Mouse (Mus musculus): Measurements from ENCODE around the gene Hk2. TPM values are rescaled to one million over a fixed set of nuclear protein-coding genes. Genes with fewer than 3 reads are reported as not detected.

Gene Hk2
- polyA plus RNA-seq, 1 experiment from 2014 or later = 23.2 TPM

- Histone ChIP-seq H3K27ac (no peak overlapping the region), H3K36me3 (ENCODE audit: inconsistent target) (no peaks in the 10 kb centered on the region), H3K4me3 (ENCODE audit: inconsistent target) (no peak overlapping the region), H3K79me2 (ENCODE audit: inconsistent target) (no peaks in the 10 kb centered on the region)
- WGBS (ENCODE audit: missing documents) = 20% methylated on average over 4 of the region's 4 CpGs
These were observed 6.1 kb upstream of the Hk2 start for GRCm38 (mm10) chr6:82780369-82780768.

DNA sequence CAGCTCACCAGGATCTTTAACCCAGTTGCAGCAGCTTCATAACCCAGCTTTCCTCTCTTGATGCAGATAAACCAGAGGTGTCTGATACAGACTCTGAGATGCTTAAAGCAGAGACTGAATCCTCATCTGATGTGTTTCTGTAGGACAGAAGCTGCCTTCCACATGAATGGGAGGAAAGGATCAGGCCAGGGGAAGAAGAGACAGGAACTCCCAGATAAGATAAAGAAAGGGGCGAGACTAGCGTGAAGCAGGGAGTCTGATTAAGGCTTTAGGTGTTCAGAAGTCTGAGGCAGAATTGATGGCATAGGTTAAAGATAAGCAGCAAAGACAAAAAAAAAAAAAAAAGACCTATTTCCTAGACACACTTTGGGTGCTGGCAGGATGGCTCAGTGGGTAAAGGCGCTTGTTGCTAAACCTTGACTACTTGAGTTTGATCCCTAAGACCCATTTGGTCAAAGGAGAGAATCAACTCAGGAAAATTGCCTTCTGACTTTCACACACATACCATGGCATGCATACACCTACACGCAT is 2.9 kb upstream of the Hk2 start:
- H3K4me3 ChIP-seq (ENCODE audit: inconsistent target) = no peak overlapping the region
- H3K27ac ChIP-seq = no peak overlapping the region
- peaks cover 8% of the 10 kb centered on the region for H3K79me2 ChIP-seq (ENCODE audit: inconsistent target)
- WGBS (ENCODE audit: missing documents) = 96% methylated on average over 4 of the region's 4 CpGs
- H3K36me3 ChIP-seq (ENCODE audit: inconsistent target) = no peaks in the 10 kb centered on the region

DNA sequence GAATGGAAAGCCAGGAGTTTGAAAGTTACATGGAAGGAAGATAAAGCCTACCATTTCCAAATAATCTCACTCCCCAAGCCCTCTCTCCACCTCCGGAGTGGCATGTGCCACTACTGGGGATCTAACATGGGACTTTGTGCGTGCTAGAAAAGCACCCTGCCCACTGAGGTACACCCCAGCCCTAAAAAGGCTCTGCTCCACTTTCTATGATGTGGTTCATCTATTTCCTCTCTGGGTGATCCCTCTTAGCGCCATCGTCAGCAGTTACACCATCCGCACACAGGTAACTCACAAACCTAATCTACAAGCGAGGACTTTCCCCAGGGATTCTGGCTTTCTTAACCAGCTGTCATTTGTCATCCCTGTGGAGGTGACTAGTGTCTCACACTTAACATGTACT is 1.1 kb upstream of the Hk2 start:
- WGBS (ENCODE audit: missing documents) = 85% methylated on average over 6 of the region's 6 CpGs
- Histone ChIP-seq H3K79me2 (ENCODE audit: inconsistent target) (peaks cover 26% of the 10 kb centered on the region), H3K4me3 (ENCODE audit: inconsistent target) (no peak overlapping the region), H3K36me3 (ENCODE audit: inconsistent target) (no peaks in the 10 kb centered on the region), H3K27ac (peak overlapping the region; percentile 65; the same call in 1 of the 2 replicates)

GRCm38 (mm10) chr6:82773261-82774131 is 758 bp downstream of the Hk2 start:
- H3K27ac ChIP-seq = peak overlapping the region; percentile 86
- under 1% methylated on average over 65 of the region's 68 CpGs for WGBS (ENCODE audit: missing documents)

DNA sequence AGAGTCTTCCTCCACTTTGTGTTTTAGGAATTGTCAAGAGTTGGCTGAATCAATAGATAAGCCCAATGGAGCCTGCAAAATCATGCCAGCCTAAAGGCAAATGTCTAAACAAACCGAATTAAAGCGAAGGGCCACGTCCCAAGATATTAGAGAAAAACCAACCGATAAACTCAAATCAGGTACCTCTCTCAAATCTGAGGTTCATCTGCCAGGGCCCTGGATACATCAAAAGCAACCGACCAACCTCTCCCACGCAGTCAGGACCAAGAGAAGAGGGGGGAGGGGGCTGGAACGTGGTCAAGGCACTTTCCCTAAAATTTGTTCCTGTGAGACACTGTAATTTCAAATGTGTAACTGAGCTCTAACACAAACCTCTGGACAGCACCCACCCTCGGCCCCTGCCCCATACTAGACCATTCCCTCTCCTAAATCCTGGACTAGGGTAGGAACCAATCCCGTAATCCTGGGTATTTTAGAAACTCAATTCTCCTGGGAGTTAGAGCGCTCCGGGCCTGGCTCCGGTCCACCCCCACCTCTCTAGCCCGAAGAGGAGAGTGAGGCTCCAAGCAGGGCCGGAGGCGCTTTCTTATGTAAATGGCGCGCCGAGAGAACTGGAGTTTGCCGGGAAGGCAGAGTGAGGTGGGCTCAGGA is 1.7 kb downstream of the Hk2 start:
- 5% methylated on average over 19 of the region's 19 CpGs for WGBS (ENCODE audit: missing documents)
- no peaks in the 10 kb centered on the region for H3K36me3 ChIP-seq (ENCODE audit: inconsistent target)
- H3K27ac ChIP-seq = peak overlapping the region; percentile 86
- H3K79me2 ChIP-seq (ENCODE audit: inconsistent target) = peaks cover 54% of the 10 kb centered on the region
- H3K4me3 ChIP-seq (ENCODE audit: inconsistent target) = peak overlapping the region; percentile 95

More at GRCm38 (mm10) chr6:82773261-82774131, 758 bp downstream of the Hk2 start:
- Histone ChIP-seq H3K4me3 (ENCODE audit: inconsistent target) (peak overlapping the region; percentile 95), H3K36me3 (ENCODE audit: inconsistent target) (no peaks in the 10 kb centered on the region), H3K79me2 (ENCODE audit: inconsistent target) (peaks cover 45% of the 10 kb centered on the region)

DNA sequence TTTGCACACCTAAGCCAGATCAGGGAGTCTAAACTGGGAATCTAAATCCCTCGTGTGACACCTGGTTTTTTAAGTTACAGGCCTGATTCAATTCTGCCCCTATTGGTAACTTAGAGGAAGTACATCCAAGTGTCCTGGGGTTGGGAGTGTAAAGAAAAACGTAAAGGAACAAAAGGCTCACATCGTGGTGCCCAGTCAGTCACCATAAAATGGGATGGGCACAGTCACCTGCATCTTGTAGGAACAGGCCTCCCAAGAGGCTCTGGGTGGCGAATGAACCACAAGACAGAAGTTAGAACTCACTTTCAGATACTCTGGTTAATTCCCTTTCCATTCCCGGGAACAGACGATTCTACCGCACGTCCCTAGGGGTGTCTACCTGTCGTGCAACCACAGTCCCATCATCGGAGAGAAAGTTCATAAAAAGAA is 2.3 kb downstream of the Hk2 start:
- 9% methylated on average over 10 of the region's 10 CpGs for WGBS (ENCODE audit: missing documents)
- Histone ChIP-seq H3K79me2 (ENCODE audit: inconsistent target) (peaks cover 60% of the 10 kb centered on the region), H3K36me3 (ENCODE audit: inconsistent target) (no peaks in the 10 kb centered on the region), H3K4me3 (ENCODE audit: inconsistent target) (peak overlapping the region; percentile 95), H3K27ac (peak overlapping the region; percentile 86; the same call in 1 of the 2 replicates)

- H3K4me3 ChIP-seq (ENCODE audit: inconsistent target) = no peak overlapping the region
These were observed 3.2 kb downstream of the Hk2 start for GRCm38 (mm10) chr6:82771059-82771458.

DNA sequence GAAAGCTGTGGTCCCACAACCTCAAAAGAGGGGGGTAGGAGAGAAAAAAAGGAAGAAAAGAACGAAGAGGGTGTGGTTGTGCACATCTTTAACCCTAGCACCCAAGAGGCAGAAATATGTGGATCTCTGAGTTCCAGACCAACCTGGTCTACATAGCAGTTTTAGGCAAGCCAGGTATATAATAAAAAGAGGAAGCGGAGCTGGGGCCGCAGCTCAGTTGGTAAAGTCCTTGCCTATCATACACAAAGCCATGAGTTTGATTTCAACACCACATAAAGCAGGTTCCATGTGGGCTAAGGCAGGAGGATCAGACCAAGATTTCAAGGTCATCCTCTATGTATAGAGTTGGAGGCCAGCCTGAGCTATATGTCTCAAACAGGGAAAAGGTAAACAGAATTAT is 4.0 kb downstream of the Hk2 start:
- WGBS (ENCODE audit: missing documents) = 15% methylated on average over 3 of the region's 3 CpGs
- no peak overlapping the region for H3K27ac ChIP-seq
- no peaks in the 10 kb centered on the region for H3K36me3 ChIP-seq (ENCODE audit: inconsistent target)
- H3K4me3 ChIP-seq (ENCODE audit: inconsistent target) = no peak overlapping the region
- H3K79me2 ChIP-seq (ENCODE audit: inconsistent target) = peaks cover 77% of the 10 kb centered on the region

More at GRCm38 (mm10) chr6:82771059-82771458, 3.2 kb downstream of the Hk2 start:
- Histone ChIP-seq H3K79me2 (ENCODE audit: inconsistent target) (peaks cover 69% of the 10 kb centered on the region), H3K36me3 (ENCODE audit: inconsistent target) (no peaks in the 10 kb centered on the region), H3K27ac (no peak overlapping the region)
- WGBS (ENCODE audit: missing documents) = 79% methylated on average over 9 of the region's 9 CpGs

DNA sequence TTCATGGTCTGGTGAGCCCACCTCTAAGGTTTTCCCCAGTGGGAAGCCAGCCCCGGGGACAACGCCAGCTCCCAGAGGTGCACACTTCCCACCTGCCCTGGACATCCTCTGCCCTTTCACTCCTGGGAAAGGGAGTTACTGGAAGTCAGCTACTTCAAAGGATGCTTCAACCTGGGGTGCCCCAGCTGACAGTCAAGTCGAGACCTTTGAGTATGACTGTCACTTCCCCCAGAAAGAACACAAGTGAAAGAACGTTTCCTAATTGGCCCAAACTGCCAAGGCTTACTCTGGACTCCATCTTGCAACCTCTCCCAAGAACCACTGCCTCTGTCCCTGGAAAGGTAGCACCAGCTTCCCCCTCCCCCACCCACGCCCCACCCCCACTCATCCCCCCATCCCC is 4.5 kb downstream of the Hk2 start:
- no peak overlapping the region for H3K4me3 ChIP-seq (ENCODE audit: inconsistent target)
- no peak overlapping the region for H3K27ac ChIP-seq

GRCm38 (mm10) chr6:82767734-82768586 is 6.3 kb downstream of the Hk2 start:
- Histone ChIP-seq H3K79me2 (ENCODE audit: inconsistent target) (peaks cover 87% of the 10 kb centered on the region), H3K36me3 (ENCODE audit: inconsistent target) (no peaks in the 10 kb centered on the region), H3K4me3 (ENCODE audit: inconsistent target) (no peak overlapping the region), H3K27ac (no peak overlapping the region)
- WGBS (ENCODE audit: missing documents) = 98% methylated on average over 12 of the region's 12 CpGs

More for the DNA sequence above, 4.5 kb downstream of the Hk2 start:
- 41% methylated on average over 5 of the region's 5 CpGs for WGBS (ENCODE audit: missing documents)
- Histone ChIP-seq H3K79me2 (ENCODE audit: inconsistent target) (peaks cover 83% of the 10 kb centered on the region), H3K36me3 (ENCODE audit: inconsistent target) (no peaks in the 10 kb centered on the region)

DNA sequence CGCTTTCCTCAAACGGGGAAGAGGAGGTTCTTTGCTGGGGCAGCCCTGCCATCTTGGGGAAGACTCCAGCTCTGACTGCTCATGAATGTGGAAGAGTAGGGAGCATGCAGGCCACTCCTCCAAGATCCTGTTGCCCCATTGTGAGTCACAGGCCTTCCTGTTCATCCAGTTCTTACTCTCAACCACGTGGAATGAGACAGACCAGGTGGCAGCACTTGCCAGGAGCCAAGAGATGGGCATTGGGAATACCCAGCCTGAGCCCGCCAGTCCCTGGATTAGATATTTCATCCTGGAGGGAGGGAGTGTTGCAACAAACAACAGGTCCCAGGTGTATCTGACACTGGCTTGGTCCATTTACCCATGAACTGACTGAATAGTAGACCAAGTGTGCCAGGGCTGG is 7.6 kb downstream of the Hk2 start:
- 34% methylated on average over 4 of the region's 4 CpGs for WGBS (ENCODE audit: missing documents)
- Histone ChIP-seq H3K4me3 (ENCODE audit: inconsistent target) (no peak overlapping the region), H3K79me2 (ENCODE audit: inconsistent target) (peaks cover 87% of the 10 kb centered on the region), H3K36me3 (ENCODE audit: inconsistent target) (no peaks in the 10 kb centered on the region), H3K27ac (peak overlapping the region; percentile 95)

DNA sequence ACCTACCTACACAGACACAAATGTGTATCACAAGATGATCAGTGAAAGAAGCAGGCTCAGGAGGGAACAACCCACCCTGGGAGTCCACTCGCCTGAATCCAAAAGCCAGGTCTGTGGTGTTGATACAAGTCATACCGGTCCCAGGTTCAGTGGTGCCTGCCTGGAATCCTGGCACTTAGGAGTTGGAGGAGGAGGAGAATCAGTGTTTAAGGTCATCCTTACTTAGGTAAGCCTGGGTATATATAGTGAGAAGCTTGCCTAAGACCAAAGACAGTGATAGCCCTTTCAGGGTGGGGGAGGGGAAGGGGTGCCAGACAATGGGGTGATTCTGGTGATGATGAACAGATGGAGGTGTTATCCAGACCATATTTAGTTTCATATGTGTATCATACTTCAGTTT is 9.0 kb downstream of the Hk2 start:
- whole genome bisulfite sequencing (ENCODE audit: missing documents) = 100% methylated on average over 2 of the region's 2 CpGs
- H3K4me3 ChIP-seq (ENCODE audit: inconsistent target) = no peak overlapping the region
- H3K27ac ChIP-seq = peak overlapping the region; percentile 95
- peaks cover 87% of the 10 kb centered on the region for H3K79me2 ChIP-seq (ENCODE audit: inconsistent target)
- no peaks in the 10 kb centered on the region for H3K36me3 ChIP-seq (ENCODE audit: inconsistent target)

GRCm38 (mm10) chr6:82763871-82764503 is 10.3 kb downstream of the Hk2 start:
- H3K4me3 ChIP-seq (ENCODE audit: inconsistent target) = peak overlapping the region; percentile 0; the same call in 1 of the 2 replicates
- H3K79me2 ChIP-seq (ENCODE audit: inconsistent target) = peaks cover 87% of the 10 kb centered on the region
- no peaks in the 10 kb centered on the region; the same call in 1 of the 2 replicates for H3K36me3 ChIP-seq (ENCODE audit: inconsistent target)
- H3K27ac ChIP-seq = peak overlapping the region; percentile 95
- 1% methylated on average over 9 of the region's 9 CpGs for WGBS (ENCODE audit: missing documents)

DNA sequence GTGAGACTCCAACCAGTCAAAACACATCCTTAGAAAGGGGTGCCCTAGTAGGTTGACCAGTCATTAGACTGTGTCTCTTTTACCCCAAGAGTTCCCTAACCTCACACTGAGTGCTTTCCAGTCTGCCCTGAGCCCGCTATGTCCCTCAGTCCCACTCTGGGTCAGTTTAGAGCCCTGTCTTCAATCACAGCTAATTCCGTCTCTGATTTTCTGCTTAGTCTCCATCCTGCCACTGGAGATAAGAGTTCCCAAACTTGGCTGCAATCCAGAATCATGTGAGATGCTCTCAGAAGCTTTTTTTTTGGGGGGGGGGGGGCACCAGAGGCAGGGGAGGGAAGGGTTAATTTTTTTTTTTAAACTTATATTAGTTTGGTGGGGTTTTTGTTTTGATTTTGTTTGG is 11.5 kb downstream of the Hk2 start:
- Histone ChIP-seq H3K79me2 (ENCODE audit: inconsistent target) (peaks cover 87% of the 10 kb centered on the region), H3K4me3 (ENCODE audit: inconsistent target) (no peak overlapping the region), H3K36me3 (ENCODE audit: inconsistent target) (peaks cover 2% of the 10 kb centered on the region; the same call in 1 of the 2 replicates), H3K27ac (peak overlapping the region; percentile 95)
- 96% methylated on average over 2 of the region's 2 CpGs for WGBS (ENCODE audit: missing documents)
